Mouse (Mus musculus) A20 (cell line): ENCODE measurements around the gene Defb5.
"Not testable (repeated sequence)": the region's sequence is repeated elsewhere in the genome, so short reads cannot be mapped to it uniquely, and the experiment has no call there.

Experiments used
- DNase-seq: peaks from one replicate; pipeline ENCODE4 v3.0.0-alpha.2; 2011; ENCODE audit warnings: low read depth, low spot score

Defb5 gene

DNA sequence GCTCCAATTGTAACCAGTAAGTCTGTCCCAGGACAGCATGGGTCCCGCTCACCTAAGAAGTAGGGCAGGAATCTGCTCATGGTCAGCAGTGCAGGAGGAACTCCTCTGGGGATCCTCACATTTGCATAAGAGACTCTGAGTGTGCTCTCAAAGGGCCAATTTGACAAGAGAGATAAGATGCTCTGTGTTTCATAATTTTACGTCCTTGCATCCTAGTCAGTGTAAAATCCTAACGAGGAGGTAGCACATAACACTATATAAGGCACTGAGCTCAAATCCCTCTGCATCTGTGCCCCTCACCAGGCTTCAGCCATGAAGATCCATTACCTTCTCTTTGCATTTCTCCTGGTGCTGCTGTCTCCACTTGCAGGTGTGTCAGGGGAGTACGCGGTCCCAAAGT is at the start of gene Defb5:
Gene Defb5 (plus strand): TSS at position 301 of the 400 bp plus-strand sequence.
- no peak for DNase-seq

DNA sequence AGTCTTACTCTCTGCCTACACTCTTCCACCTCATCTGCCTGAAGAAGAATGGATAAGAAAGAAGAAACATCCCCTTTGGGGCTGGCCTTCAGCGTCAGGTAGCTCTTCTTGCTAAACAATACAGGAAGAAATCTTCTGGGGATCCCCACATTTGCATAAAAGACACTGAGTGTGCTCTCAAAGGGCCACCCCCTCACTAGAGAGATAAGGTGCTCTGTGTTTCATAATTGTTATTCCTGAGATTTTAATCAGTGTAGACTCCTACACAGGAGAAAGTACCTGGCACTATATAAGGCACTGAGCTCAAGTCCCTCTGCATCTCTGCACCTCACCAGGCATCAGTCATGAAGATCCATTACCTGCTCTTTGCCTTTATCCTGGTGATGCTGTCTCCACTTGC is 22.2 kb upstream of the Defb5 start, which contains the start of gene Defb6:
Gene Defb6 (plus strand): TSS at position 318 of the 400 bp plus-strand sequence.
- peak; percentile 13 for DNase-seq

DNA sequence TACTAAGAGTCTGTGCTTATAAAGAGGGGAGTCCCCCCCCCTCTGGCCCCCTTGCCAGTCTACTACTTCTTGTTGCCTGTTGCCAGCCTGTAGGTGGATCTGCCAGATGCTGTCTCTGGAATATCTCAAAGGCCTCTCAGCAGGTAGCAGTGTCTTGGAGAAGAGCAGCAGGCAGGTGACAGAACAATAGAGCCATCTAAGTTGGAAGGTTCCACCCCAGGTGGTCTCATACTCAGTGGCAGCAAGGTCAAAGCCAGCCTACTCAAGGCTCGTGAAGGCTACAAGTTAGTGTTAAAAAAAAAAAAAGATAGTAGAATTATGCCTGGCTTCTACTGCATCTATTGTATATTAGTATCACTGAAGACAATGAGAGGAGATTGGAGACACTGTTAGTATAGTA is 9.3 kb upstream of the Defb5 start:
- no peak for DNase-seq

DNA sequence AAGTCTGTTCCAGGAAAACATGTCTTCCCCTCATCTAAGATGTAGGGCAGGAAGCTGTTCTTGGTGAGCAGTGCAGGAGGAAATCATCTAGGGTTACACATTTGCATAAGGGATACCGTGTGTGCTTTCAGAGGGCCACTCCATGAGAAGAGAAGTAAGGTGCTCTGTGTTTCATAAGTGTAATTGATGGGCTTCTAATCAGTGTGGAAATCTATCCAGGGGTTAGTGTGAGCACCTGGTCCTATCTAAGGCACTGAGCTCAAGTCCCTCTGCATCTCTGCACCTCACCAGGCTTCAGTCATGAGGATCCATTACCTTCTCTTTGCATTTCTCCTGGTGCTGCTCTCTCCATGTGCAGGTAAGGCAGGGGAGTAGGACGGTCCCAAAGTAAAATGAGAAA is 7.8 kb upstream of the Defb5 start, which contains the start of gene Defb46:
Gene Defb46 (plus strand): TSS at position 301 of the 400 bp plus-strand sequence.
- no peak for DNase-seq

DNA sequence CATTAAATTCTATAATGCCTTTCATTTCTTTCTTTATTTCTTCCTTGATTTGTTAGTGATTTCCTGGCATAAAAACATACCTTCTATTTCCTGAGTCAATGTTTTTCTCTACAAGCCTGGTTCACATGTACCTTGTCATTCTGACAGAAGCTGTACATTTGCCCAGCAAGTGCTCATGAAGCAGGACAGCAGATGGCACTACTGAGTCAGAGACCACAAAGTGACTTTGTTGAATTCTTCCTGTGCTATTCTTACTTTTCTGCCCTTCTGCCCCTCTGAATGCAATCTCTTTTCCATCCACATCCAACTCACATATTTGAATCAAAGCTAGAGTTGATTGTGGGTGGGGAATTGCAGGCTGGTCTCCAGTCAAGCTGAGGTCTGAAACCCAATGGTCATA is 10.8 kb downstream of the Defb5 start:
- peak; percentile 8 for DNase-seq

DNA sequence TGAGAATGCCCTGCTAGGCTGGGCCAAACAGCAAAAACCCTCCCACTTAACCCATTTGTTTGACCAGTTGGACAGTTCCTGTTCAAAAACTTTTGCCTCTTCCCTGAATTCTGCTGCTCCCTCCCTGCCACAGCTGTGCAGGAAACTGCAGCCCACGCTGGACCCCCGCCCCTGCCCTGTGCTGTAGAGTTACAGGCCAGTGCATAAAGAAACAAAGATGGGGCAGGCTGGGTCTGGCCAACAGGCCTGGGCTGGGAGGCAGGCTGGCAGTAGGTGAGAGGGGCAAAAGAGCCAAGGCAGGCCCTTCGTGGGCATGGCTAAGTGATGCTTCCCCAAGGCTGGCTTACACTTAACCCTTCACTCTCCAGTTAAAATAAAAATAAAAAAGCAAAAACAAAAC is 12.3 kb downstream of the Defb5 start:
- DNase-seq: no peak

DNA sequence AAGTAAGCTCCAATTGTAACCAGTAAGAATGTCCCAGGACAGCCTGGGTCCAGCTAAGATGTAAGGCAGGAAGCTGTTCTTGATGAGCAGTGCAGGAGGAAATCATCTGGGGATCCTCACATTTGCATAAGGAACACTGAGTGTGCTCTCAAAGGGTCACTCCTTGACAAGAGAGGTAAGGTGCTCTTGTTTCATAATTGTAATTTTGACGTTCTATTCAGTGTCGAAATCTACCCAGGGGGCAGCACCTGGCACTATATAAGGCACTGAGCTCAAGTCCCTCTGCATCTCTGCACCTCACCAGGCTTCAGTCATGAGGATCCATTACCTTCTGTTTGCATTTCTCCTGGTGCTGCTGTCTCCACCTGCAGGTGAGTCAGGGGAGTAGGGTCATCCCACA is 45.7 kb downstream of the Defb5 start, which contains the start of gene Defb3:
Gene Defb3 (plus strand): TSS at position 301 of the 400 bp plus-strand sequence.
- not testable (repeated sequence) for DNase-seq

DNA sequence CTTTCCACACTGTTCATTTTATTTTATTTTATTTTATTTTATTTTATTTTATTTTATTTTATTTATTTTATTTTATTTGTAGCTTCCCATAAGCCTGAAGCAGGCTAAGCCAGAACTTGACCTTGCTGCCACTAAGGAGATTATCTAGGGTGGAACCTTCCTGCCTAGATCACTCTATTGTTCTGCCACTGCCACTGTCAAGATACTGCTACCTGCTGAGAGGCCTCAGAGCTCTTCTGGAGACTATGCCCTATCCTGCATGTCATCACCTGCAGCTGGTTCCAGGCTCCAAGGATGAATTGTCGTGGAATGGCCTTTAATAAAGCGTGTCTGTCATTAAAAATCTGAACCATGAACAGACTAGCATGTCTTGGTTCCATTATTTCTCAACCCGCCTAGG is 51.0 kb downstream of the Defb5 start:
- DNase-seq: not testable (repeated sequence)
